Mouse (Mus musculus): ENCODE results near the gene Gm28048. TPM values are rescaled to one million over a fixed set of nuclear protein-coding genes. Genes with fewer than 3 reads are reported as not detected.

Gm28048 gene
- total RNA-seq, 2 experiments from 2014 or later: 1.8 to 2.1 TPM

GRCm38 (mm10) chr11:22930129-22930528 is 51.8 kb downstream of the Gm28048 start:
- DNase-seq: no peak
- H3K4me3 ChIP-seq: no peak overlapping the region
- no peak overlapping the region for H3K27ac ChIP-seq
- intact Hi-C loops (cut with DNase I): no loop called here
- TF ChIP-seq CTCF (IDR thresholded peaks at IDR 0.05): no peak

GRCm38 (mm10) chr11:22928586-22929169 is 53.2 kb downstream of the Gm28048 start:
- H3K27ac ChIP-seq: no peak overlapping the region
- TF ChIP-seq CTCF (IDR thresholded peaks at IDR 0.05): no peak
- no peak for DNase-seq

GRCm38 (mm10) chr11:22923606-22924005 is 58.3 kb downstream of the Gm28048 start:
- intact Hi-C loops (cut with DNase I): no loop called here
- no peak overlapping the region for H3K27ac ChIP-seq
- no peak for TF ChIP-seq CTCF (IDR thresholded peaks at IDR 0.05)

More at GRCm38 (mm10) chr11:22928586-22929169, 53.2 kb downstream of the Gm28048 start:
- intact Hi-C loops (cut with DNase I): no loop called here
- no peak overlapping the region for H3K4me3 ChIP-seq

GRCm38 (mm10) chr11:22922546-22922945 is 59.3 kb downstream of the Gm28048 start:
- Histone ChIP-seq H3K27ac (no peak overlapping the region), H3K4me3 (no peak overlapping the region)
- intact Hi-C loops (cut with DNase I): no loop called here
- no peak for DNase-seq
- TF ChIP-seq CTCF (IDR thresholded peaks at IDR 0.05): no peak

More at GRCm38 (mm10) chr11:22923606-22924005, 58.3 kb downstream of the Gm28048 start:
- no peak overlapping the region for H3K4me3 ChIP-seq
- DNase-seq: no peak

GRCm38 (mm10) chr11:22919336-22919735 is 62.6 kb downstream of the Gm28048 start:
- DNase-seq: no peak
- intact Hi-C loops (cut with DNase I): no loop called here

GRCm38 (mm10) chr11:22917786-22918185 is 64.1 kb downstream of the Gm28048 start:
- H3K27ac ChIP-seq: no peak overlapping the region
- DNase-seq: no peak
- intact Hi-C loops (cut with DNase I): no loop called here
- no peak overlapping the region for H3K4me3 ChIP-seq
- no peak for TF ChIP-seq CTCF (IDR thresholded peaks at IDR 0.05)

More at GRCm38 (mm10) chr11:22919336-22919735, 62.6 kb downstream of the Gm28048 start:
- Histone ChIP-seq H3K27ac (no peak overlapping the region), H3K4me3 (no peak overlapping the region)
- TF ChIP-seq CTCF (IDR thresholded peaks at IDR 0.05): no peak

- Histone ChIP-seq H3K4me3 (no peak overlapping the region), H3K27ac (no peak overlapping the region)
- no peak for TF ChIP-seq CTCF (IDR thresholded peaks at IDR 0.05)
- no peak for DNase-seq
- intact Hi-C loops (cut with DNase I): no loop called here
Observed at GRCm38 (mm10) chr11:22913744-22914143, 68.1 kb downstream of the Gm28048 start.

- intact Hi-C loops (cut with DNase I): no loop called here
- Histone ChIP-seq H3K27ac (no peak overlapping the region), H3K4me3 (no peak overlapping the region)
- DNase-seq: no peak
- TF ChIP-seq CTCF (IDR thresholded peaks at IDR 0.05): no peak
Observed at GRCm38 (mm10) chr11:22911831-22912230, 70.1 kb downstream of the Gm28048 start.

GRCm38 (mm10) chr11:22906453-22906865 is 75.4 kb downstream of the Gm28048 start:
- H3K4me3 ChIP-seq: no peak overlapping the region
- TF ChIP-seq CTCF (IDR thresholded peaks at IDR 0.05): no peak
- peak overlapping the region; percentile 20; the same call in 1 of the 2 replicates for H3K27ac ChIP-seq
- no peak for DNase-seq
- intact Hi-C loops (cut with DNase I): no loop called here

- intact Hi-C loops (cut with DNase I): no loop called here
- no peak for DNase-seq
Observed at GRCm38 (mm10) chr11:22902923-22903322, 79.0 kb downstream of the Gm28048 start.

GRCm38 (mm10) chr11:22900041-22900440 is 81.8 kb downstream of the Gm28048 start:
- DNase-seq: no peak
- TF ChIP-seq CTCF (IDR thresholded peaks at IDR 0.05): no peak
- Histone ChIP-seq H3K4me3 (no peak overlapping the region), H3K27ac (no peak overlapping the region)
- intact Hi-C loops (cut with DNase I): no loop called here

More at GRCm38 (mm10) chr11:22902923-22903322, 79.0 kb downstream of the Gm28048 start:
- TF ChIP-seq CTCF (IDR thresholded peaks at IDR 0.05): no peak
- H3K27ac ChIP-seq: no peak overlapping the region
- H3K4me3 ChIP-seq: no peak overlapping the region

- intact Hi-C loops (cut with DNase I): no loop called here
- H3K4me3 ChIP-seq: no peak overlapping the region
- no peak overlapping the region for H3K27ac ChIP-seq
- TF ChIP-seq CTCF (IDR thresholded peaks at IDR 0.05): no peak
- no peak for DNase-seq
Observed at GRCm38 (mm10) chr11:22897642-22898041, 84.2 kb downstream of the Gm28048 start.

GRCm38 (mm10) chr11:22897127-22897526 is 84.8 kb downstream of the Gm28048 start:
- no peak for TF ChIP-seq CTCF (IDR thresholded peaks at IDR 0.05)
- Histone ChIP-seq H3K27ac (no peak overlapping the region), H3K4me3 (no peak overlapping the region)
- intact Hi-C loops (cut with DNase I): no loop called here
- no peak for DNase-seq

GRCm38 (mm10) chr11:22893075-22893474 is 88.8 kb downstream of the Gm28048 start:
- Histone ChIP-seq H3K27ac (no peak overlapping the region), H3K4me3 (no peak overlapping the region)
- DNase-seq: no peak
- intact Hi-C loops (cut with DNase I): no loop called here
- TF ChIP-seq CTCF (IDR thresholded peaks at IDR 0.05): no peak
